Mouse (Mus musculus) embryonic fibroblast, embryonic 13.5 days (primary cell): ENCODE measurements at regions not wholly inside any gene's neighbourhood (a gene's known extent, or its start where the extent isn't known, plus 50 kb on each side); places are given as distances from the start of the nearest gene placed in this dataset.

Experiments
- H3K27ac ChIP-seq: 2 replicates; pipeline ENCODE4 v1.5.1; 2012; ENCODE audit warnings: low read length, control low read depth, inconsistent platforms; ENCODE audit not compliant: insufficient read depth
- H3K4me1 ChIP-seq: 2 replicates; pipeline ENCODE4 v1.6.1; 2011; ENCODE audit warnings: low read length; ENCODE audit not compliant: control insufficient read depth, insufficient read depth
- H3K4me3 ChIP-seq: 2 replicates; pipeline ENCODE4 v1.5.1; 2011; ENCODE audit warnings: mild to moderate bottlenecking, control low read depth, low read length; ENCODE audit not compliant: insufficient read depth
- CTCF ChIP-seq: IDR thresholded peaks from 2 replicates; pipeline ENCODE4 v1.5.1; 2011; ENCODE audit warnings: mild to moderate bottlenecking, control low read depth, low read length, moderate library complexity, borderline replicate concordance; ENCODE audit not compliant: insufficient read depth
- POLR2A ChIP-seq: IDR thresholded peaks from 2 replicates; pipeline ENCODE4 v1.6.1; 2011; ENCODE audit warnings: low read depth, mild to moderate bottlenecking, control low read depth, low read length, moderate library complexity

DNA sequence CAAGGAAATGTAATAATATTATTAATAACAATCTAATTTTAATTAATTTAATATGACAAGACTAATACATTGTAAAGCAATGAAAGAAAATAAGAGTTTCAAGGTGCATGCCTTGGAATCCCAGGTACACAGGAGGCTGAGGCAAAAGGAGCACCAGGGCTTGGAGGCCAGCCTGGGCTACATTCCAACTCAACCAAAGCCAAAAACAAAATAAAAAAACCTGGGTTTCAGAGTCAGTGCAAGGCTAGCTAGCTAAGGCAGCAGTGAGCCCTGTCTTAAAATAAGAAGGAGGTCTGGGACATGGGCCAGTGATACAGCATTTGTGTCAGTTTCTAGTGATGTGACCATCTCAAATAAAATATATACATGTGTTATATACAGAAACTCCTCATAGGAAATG, 174.8 kb downstream of the Shq1 start:
- no peak for TF ChIP-seq POLR2A
- no peak for TF ChIP-seq CTCF
- no peak overlapping the region for H3K27ac ChIP-seq

DNA sequence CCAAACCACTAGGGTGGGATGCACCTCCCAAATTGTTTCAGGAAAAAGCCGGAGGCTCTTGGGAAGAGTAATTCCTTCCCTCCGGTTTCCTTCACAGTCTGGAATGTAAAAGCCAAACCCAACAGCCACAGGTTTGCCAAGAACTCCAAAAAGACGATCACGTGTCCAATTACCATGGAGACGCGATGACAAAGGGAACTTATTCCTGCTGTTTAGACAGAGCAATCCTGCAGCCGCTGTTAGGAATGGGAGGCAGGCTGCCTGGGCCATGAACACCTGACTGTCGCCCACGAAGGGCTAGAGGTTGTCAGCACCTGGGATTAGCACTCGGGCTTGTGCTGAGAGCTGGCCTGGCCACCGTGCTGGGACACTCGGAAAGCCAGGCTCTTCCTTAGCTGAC, 175.8 kb downstream of the Shq1 start:
- peaks cover 13% of the 10 kb centered on the region for H3K4me1 ChIP-seq
- TF ChIP-seq CTCF (no peak), POLR2A (no peak)
- no peak overlapping the region for H3K4me3 ChIP-seq
- H3K27ac ChIP-seq: no peak overlapping the region

More for the DNA sequence above, 174.8 kb downstream of the Shq1 start:
- Histone ChIP-seq H3K4me1 (peaks cover 16% of the 10 kb centered on the region), H3K4me3 (no peak overlapping the region)

DNA sequence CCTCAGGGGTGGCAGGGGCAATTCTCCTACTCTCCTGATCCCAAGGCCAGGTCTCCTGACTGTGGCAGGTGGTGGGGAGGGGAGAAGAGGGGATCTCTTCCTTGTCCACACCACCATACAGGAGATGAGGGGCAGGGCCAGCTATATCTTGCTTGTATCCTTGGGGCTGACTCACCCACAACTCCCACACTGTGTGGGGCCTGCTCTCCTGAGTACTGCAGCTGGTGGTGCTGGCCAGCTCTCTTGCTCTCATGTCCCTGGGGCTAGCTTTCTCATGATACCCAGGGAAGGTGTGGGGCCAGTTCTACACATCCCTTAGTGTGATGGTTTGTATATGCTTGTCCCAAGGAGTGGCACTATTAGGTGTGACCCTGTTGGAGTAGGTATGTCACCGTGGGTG, 177.4 kb downstream of the Shq1 start:
- TF ChIP-seq POLR2A (no peak), CTCF (no peak)
- no peak overlapping the region for H3K27ac ChIP-seq
- no peak overlapping the region for H3K4me3 ChIP-seq
- H3K4me1 ChIP-seq: peaks cover 6% of the 10 kb centered on the region; the same call in 1 of the 2 replicates

DNA sequence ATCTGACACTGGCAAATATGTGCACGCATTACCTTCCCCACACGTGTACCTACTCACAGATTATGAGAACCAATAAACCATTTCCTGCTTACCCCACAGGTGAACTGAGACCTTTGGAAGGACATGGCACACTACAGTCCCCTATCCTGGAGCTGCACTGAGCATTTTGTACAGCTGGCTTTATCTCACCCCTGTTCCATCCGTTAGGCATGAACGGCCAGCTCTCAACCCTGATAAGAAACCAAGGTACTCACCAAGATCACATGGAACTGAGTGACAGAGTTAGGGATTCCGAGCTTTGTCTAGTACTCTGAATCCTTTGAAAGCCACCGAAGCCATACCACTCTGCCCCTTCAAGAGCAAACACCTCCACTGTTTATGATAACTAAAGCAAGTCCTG, 179.1 kb downstream of the Shq1 start:
- Histone ChIP-seq H3K4me1 (0 out of 2 replicates have a peak, but pooled peaks cover 2% of the 10 kb centered on the region), H3K4me3 (no peak overlapping the region), H3K27ac (no peak overlapping the region)
- TF ChIP-seq POLR2A (no peak), CTCF (no peak)

DNA sequence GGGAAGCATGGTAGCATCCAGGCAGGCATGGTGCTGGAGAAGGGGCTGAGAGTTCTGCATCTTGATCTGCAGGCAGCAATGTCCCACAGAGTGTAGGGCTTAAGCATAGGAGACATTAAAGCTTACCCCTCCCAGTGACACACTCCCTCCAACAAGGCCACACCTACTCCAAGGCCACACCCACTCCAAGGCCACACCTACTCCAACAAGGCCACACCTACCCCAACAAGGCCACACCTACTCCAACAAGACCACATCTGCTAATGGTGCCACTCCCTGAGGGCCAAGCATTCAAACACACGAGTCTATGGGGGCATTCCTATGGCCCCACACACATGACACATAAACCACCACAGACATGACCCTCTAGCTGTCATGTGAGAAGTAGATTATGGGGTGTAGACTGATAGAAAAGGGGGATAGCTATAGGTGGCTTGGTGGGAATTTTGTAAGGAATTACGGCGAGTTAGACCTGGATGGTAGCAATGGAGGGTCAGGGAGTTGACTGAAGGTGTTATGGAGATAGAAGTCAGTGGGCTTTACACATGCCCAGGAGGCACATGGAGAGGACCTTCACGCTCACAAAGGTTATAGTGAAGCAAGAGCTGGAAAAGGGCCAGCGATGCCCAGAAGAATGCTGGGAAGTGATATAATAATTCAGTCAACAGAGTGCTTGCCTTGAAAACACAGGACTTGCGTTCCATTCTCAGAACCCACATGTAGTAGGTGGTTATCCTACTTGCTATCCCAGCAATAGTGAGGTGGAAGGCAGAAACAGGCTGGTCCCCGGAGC, 179.8 kb downstream of the Shq1 start:
- H3K4me1 ChIP-seq: 0 out of 2 replicates have a peak, but pooled peaks cover 2% of the 10 kb centered on the region
- TF ChIP-seq POLR2A (no peak), CTCF (no peak)

DNA sequence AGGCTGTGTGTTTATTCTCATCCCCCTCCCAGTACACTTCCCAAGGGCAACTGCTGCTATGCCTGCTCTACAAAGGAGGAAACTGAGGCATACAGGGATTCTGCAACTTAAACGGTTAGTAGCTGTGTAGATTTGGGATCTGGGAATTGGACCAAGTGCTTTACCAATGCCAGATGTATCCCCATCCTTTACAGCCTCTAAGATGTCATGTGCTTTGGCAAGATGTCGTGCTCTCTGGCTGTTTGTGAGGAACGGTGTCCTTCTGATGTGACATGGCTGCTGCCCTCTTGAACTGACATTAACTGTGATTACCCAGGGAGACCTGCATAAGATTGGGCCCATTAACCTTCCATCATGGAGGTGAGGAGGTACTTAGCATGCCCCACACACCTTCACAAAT, 187.1 kb downstream of the Shq1 start:
- Histone ChIP-seq H3K27ac (no peak overlapping the region), H3K4me1 (peaks cover 4% of the 10 kb centered on the region; the same call in 1 of the 2 replicates), H3K4me3 (no peak overlapping the region)
- TF ChIP-seq CTCF (no peak), POLR2A (no peak)

More for the DNA sequence above, 179.8 kb downstream of the Shq1 start:
- Histone ChIP-seq H3K4me3 (no peak overlapping the region), H3K27ac (no peak overlapping the region)

DNA sequence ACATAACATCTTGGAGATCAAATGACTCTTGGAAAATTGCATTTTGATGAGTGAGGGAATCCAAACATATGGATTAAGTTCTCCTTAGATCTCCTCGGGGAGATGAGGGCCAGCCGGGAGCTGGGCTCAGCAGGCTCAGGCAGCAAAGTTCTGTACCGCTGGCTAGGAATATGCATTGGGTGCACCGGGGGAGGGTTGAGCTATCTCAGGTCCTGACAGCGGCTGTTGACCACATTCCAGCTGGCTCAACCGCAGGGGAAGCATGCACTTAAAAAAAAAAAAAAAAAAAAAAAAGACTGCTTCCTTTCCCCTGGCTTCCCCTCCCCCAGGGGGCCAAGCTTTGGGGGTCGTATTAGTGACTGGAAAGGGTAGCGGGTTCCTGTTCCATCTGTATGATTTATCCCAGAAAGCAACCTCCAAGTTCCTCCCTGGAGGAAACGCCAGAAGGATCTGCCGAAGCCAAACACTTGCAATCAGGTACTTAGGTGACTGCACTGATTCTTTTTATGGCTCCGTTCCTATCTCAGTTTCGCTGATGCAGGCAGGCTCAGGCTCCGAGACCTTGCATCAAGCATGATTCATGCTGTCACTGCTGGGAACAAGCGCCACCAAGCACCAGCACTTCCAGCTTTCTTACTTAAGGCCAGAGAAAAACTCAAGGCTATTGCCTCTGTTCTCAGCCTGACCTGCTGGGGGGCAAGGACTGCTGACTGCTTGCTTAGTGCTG, 187.7 kb downstream of the Shq1 start:
- Histone ChIP-seq H3K4me1 (peaks cover 4% of the 10 kb centered on the region; the same call in 1 of the 2 replicates), H3K4me3 (no peak overlapping the region), H3K27ac (no peak overlapping the region)
- no peak for TF ChIP-seq POLR2A
- TF ChIP-seq CTCF: no peak

DNA sequence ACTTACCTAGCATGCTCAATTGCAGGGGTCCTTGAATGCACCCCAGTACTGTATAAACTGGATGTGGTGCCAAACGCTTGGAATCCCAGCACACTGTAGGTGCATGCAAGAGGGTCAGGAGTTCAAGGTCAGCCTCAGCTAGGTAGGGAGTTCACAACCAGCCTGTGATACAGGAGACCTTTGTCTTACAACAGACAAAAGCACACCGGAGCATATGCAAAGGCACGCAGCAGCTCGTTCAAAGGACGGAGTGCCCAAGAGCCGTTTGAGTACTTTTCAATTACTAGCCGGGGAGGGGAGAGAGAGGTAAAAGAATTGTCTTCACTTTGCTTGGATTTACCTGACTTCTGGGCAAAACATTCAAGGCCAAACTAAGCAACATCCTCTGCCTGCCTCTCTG, 188.4 kb downstream of the Shq1 start:
- H3K4me1 ChIP-seq: peaks cover 4% of the 10 kb centered on the region; the same call in 1 of the 2 replicates
- no peak overlapping the region for H3K4me3 ChIP-seq
- H3K27ac ChIP-seq: no peak overlapping the region
- TF ChIP-seq CTCF: no peak
- TF ChIP-seq POLR2A: no peak

DNA sequence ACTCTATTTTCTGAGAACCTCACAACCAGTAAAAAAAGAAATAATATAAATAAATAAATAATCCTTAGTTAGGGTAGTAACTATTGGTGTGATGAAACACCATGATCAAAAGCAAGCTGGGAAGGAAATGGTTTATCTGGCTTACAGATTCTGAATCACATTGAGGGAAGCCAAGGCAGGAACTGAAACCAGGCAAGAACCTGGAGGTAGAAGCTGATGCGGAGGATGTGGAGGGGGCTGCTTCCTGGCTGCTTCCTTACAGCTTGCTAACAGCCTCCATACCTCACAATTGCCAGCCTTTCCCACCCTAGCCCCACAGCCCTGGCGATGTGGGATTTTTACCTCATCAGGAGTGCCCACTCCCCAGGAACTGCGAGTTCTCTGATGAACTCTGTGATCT, 190.4 kb downstream of the Shq1 start:
- peaks cover 4% of the 10 kb centered on the region; the same call in 1 of the 2 replicates for H3K4me1 ChIP-seq
- H3K27ac ChIP-seq: no peak overlapping the region
- H3K4me3 ChIP-seq: no peak overlapping the region
- no peak for TF ChIP-seq CTCF
- no peak for TF ChIP-seq POLR2A

DNA sequence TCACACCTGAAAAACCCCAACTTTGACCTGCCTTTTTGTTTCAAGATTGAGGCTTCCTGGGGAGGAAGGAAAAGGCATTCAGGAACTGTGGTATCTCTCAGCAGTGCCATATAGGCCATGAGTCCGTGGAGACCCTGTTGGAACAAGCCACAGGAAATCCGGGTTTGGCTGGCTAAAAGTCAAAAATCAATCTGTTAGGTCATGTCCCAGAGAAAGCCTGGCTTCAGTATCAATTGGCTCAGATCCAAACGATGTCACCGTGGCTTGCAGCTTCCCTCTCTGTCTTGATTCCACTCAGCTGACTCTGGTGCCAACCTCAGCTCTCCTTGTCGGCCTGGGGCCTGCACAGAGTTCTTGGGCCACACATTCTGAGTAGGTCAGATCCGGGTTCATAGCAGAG, 191.1 kb downstream of the Shq1 start:
- Histone ChIP-seq H3K4me1 (peaks cover 4% of the 10 kb centered on the region; the same call in 1 of the 2 replicates), H3K4me3 (no peak overlapping the region), H3K27ac (no peak overlapping the region)
- TF ChIP-seq POLR2A (no peak), CTCF (no peak)
